In the genomic region with DNA sequence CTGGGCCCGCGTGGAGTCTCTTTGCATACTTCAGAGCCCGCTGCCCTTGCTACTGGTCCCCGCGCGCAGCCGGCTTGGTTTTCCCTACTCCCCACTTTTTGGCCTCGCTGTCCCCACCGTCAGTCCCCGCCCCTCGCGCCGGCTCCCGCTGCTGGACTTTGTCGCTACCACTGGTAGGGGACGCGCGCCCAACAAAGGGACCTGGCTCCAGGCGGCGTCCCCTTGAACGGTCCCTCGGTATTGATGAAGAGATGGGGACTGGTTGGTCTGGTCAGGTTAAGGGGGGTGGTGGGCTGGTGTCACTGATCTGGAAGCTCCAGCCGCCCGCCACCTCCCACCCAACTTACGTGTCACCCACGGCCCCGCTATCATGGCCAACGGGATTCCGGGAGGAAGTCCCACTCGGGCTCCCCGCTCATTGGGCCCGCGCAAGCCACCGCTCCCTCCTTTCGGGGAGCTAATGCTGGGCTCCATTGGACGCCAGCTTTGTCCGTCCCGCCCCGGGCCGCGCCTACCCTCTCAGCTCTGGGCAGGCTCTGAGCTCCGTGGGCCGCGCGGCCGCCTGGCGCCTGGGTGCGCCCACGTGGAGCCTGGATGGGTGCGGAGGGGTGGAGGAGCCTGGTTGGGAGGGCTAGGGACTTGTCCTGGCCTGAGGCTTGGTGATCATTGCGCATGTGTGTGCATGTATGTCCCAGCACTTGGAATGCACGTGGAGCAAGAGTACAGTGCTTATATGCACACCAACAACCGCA, we compare ENCODE assay signal across 8 mouse cellular contexts. TPM values are rescaled to one million over a fixed set of nuclear protein-coding genes. Genes with fewer than 3 reads are reported as not detected.
DNase-seq lines count a peak whose midpoint lies in the region; ATAC-seq lines count a peak whose summit lies in the region.

A gene (minus strand): TSS at position 399 of the 752 bp plus-strand sequence.

- peak; percentile 85 for ATAC-seq in megakaryocyte progenitor cell, adult 5-6 weeks (replicated peaks; ENCODE audit: poor library complexity)

- DNase-seq in adipocyte (ENCODE audit: low spot score) = peak; percentile 95
- DNase-seq in embryo, embryonic 10 days (ENCODE audit: low spot score) = peak; percentile 94
- DNase-seq in gastrocnemius, postnatal 10 days = peak; percentile 93
- peak; percentile 87 for DNase-seq in induced T-regulatory cell, adult 2 months (ENCODE audit: low read depth)
- peak; percentile 76 to 92 for DNase-seq in left cerebral cortex, adult 9 months (ENCODE audit: low spot score in 2 of 2)
- peak; percentile 94 for DNase-seq in right cerebral cortex, postnatal 14 days
- DNase-seq in urinary bladder, postnatal 36 days (ENCODE audit: low spot score in 2 of 2) = peak; percentile 91 to 96

RNA-seq across cellular contexts. Expression of the gene that starts here (rescaled TPM):
- 10 to 100 TPM; 36.3 to 49.2 TPM for total RNA-seq in gastrocnemius, postnatal 10 days (2021)
- total RNA-seq in megakaryocyte progenitor cell, adult 5-6 weeks (2015) = 38.8 and 44.3 TPM in 2 replicates
- total RNA-seq in megakaryocyte progenitor cell, adult 5-6 weeks (2017) = 38.9 and 49.8 TPM in 2 replicates

Comparison
In these comparisons a context has a peak if more than half of its experiments do, and no peak if none do; other contexts are left out.
1. Peak in every context shown above with its lines: DNase-seq and ATAC-seq.